Mouse (Mus musculus) brain, embryonic 14.5 days (tissue): ENCODE measurements around the gene Pigh. TPM values are rescaled to one million over a fixed set of nuclear protein-coding genes. Genes with fewer than 3 reads are reported as not detected.

ENCODE experiments used
- DNase-seq: peaks from one replicate; pipeline ENCODE4 v3.0.0-alpha.2; 2011; ENCODE audit warnings: low read depth
- CTCF ChIP-seq: fragments of 200-500 bp; IDR thresholded peaks from 2 replicates; pipeline ENCODE4 v1.5.1; 2012; ENCODE audit warnings: inconsistent platforms, mild to moderate bottlenecking, moderate library complexity, borderline replicate concordance; ENCODE audit not compliant: insufficient read depth, insufficient read length; ENCODE audit errors: extremely low read depth
- POLR2A ChIP-seq: fragments of 200-500 bp; IDR thresholded peaks from 2 replicates; pipeline ENCODE4 v1.6.1; 2012; ENCODE audit warnings: mild to moderate bottlenecking, inconsistent platforms, borderline replicate concordance; ENCODE audit not compliant: poor library complexity, insufficient read depth, insufficient read length, severe bottlenecking; ENCODE audit errors: extremely low read depth
- polyA plus RNA-seq: library from polyadenylated mRNA; depleted of rRNA; stranded (reverse); fragments of >200 nt; gene quantifications from 2 replicates; pipeline ENCODE4 v1.2.3, GENCODE M21; 2012; rRNA removed

The Pigh gene
- 12.8 and 15.7 TPM in 2 replicates for polyA plus RNA-seq

DNA sequence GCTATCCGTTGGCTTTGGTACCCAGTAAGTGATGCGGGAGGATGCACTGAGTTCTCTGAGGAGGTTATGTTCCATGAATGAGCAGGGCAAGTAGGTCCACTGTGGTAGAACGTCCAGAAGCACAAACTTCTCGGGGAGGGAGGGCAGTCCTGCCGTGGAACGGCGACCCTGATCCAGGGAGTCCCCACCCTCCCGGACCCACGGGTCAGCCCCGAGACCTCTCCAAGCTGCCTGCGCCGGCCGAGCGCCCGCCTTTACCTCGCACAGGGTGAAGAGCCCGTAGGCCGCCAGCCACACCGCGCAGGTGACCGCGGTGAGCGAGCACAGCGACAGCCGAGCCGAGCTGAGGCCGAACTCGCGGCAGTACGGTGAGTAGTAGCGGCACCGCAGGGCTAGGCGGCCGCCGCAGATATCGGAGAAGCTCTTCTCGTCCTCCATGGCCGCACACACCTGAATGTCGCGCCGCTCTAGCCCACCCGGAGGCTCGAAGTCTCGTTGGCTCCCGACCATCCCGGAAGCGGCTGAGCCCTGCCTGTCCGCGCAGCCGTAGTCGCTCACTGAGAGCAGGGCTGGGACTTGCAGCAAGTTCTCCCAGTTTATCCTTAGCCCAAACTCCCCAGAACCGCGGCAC is at the start of gene Pigh:
TSS of gene Pigh (minus strand) at position 470 of the 631 bp plus-strand sequence.
- DNase-seq = peak; percentile 98
- TF ChIP-seq POLR2A = peak; percentile 65; the same call in 1 of the 2 replicates
- TF ChIP-seq CTCF = no peak

DNA sequence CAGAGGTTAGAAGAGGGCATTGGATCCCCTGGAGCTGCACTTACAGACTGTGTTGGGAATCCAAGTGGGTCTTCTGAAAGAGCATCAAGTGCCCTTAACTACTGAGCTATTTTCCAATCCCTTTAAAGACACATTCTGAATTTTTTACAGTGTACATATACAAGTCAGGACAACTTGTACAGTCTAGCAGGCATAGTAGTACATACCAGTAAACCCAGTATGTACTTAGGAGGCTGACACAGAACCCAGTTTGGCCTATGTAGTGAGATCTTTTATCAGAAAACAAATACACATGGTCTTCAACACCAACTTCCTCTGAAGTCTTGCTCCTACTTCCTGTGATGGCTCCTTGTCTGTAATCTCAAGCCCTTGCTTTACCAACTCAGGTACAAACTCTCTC is 49.5 kb upstream of the Pigh start:
- no peak for DNase-seq
- TF ChIP-seq CTCF (no peak), POLR2A (no peak)

DNA sequence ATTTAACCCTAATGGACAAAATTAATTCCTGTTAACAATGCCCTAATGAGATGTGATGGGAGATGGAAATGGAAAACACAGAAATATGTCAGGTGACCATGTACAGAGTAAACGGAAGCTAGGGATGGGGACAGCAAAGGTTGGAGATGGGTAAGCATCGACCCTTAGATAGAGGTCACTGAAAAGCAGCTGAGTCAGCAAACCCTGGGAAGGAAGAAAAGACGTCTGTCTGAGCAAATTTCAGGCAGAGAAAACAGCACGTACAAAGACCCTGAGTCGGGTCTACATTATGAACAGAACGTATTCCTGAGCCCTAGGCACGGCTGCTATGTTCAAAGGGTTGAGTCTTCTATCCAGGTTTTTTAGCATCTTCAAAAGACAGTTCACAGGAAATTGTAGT is 47.5 kb upstream of the Pigh start:
- no peak for DNase-seq
- TF ChIP-seq CTCF (no peak), POLR2A (no peak)

DNA sequence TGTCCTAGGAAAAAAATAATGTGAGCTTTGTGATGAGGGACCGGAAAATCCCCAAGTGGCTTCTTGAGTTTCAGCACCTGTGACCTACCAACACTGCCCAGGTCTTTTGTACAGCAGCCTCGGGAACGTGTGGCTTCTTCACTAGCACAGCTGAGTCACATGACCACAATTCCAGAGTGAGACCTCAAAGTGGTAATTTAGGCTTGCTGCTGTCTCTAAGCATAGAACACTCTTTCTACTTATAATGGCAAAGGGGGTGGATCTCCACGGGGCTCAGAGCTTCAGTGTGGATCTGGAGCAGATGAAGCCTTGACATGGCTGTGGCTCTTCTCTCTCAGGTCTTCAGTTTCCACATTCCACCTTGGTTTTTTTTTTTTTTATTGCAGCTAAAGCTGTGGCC is 45.7 kb upstream of the Pigh start:
- TF ChIP-seq POLR2A (no peak), CTCF (no peak)

DNA sequence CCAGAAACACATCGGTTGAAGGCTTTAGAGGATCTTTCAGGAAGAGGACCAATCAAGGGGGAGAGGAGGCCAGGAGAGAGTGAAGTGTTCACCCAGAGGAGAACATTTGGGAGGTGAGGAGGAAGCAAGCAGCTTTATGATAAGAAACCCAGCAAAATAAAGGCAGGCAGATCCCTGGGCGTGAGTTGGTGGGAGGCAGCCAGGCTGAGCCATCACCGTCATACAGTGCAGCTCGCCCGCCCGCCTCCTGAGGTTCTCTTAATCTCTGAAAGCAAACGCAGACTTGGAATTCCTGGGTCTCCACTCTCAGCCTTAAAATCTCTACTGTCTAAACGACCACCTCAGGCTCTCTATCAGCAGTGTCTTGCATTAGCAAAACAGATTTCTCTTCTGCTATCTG is 45.2 kb upstream of the Pigh start:
- no peak for TF ChIP-seq POLR2A
- TF ChIP-seq CTCF = no peak
- no peak for DNase-seq

More for the DNA sequence above, 45.7 kb upstream of the Pigh start:
- no peak for DNase-seq

DNA sequence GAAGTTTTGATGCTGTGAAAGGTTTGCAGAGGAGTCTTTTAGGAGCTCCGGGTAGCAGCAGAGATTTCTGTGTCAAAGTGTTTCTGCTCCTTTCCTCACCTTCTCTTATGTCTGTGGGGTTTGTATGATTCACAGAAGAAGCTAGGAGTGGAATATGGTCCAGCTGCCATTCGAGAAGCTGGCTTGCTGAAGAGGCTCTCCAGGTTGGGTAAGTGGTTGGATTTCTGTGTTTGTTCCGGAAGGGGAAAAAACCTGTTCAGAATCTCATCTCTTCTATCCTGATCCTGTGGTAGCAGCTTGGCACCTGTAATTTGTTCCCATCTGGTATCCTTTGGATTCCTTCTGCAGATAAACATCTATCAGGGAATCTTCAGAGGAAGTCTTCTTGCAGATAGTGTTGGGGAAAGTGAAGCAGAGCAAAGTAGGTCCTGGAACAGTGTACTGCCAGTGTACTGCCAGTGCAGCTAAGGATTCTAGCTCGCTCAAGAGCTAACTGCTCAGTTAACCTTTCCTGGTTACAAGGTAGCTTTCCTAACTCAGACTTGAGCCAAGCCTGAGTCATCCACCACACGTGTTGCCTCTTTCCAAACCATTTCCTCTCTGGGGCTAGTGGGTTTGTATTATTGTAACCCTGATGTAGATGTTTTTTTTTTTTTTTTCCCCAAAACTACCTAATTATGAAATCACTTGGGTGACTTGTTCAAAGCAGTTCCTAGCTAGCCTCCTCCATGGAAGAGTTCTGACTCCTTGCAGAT is 42.4 kb upstream of the Pigh start:
- no peak for DNase-seq

DNA sequence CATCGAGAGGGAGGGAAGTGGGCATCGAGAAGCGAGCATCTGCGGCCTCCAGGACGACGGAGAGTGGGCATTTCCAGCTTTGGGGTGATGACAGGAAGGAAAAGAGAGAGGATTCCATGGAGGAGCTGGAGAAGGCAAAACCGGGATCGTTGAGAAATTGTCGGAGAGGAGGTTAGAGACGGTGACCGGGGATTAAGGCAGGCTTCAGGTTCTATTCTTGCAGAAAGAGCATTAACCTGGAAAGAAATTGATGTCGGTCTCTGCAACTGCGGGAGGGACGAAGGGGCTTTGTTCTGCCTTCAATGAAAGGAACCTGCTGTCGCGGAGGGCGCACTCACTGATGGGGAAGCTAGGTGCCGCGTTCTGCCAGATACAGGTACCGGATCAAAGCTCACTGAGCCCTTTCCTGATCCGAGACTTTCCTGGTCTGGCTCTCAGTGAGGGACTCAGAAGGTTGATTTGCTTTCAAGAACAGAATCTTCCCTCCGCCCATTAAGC is 41.8 kb upstream of the Pigh start:
- DNase-seq = peak; percentile 54

More for the DNA sequence above, 42.4 kb upstream of the Pigh start:
- TF ChIP-seq CTCF = no peak
- TF ChIP-seq POLR2A = no peak

DNA sequence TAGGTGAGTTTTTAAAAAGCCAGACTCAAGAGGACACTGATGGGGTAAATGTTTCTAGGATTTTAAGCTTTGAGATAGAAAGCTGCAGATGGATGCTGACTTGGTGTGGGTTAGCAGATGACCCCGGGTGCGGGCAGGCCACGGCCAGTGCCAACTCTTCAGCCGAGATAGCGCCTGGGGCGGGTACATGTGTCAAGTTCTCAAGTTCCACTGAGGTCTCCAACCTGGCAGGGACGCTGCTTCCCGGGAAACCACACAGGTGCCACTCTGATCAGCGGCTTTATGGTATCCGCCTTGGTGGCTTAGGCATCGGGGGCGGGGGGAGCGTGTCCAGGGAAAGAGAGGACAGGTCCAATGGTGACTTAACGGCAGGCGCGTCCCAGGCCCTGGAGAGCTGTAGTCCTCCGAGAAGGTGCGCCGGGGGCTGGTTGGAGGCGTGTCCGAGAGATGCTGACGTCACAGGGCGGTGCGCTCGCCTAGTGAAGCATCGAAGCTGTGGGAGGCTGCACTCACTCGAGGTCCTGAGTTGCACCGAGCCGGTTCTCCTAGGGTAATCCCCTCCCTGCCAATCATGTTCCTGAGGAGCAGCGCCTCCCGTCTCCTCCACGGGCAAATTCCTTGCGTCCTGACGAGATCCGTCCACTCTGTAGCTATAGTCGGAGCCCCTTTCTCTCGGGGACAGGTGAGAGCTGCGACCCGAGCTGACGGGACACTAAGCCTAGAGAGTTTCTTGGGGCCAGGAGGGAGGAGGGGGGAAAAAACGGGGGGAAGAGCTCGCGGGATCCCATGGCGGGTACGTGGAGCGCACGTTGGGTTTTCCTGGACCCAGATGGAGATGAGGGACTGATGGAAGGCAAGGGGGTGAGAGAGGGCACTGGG is 41.1 kb upstream of the Pigh start, which contains the start of gene Arg2:
TSS of gene Arg2 (plus strand) at position 479 of the 879 bp plus-strand sequence.
- peak; percentile 90 for DNase-seq
- no peak for TF ChIP-seq CTCF
- TF ChIP-seq POLR2A = no peak; the same call in 1 of the 2 replicates

More for the DNA sequence above, 41.8 kb upstream of the Pigh start:
- TF ChIP-seq POLR2A = no peak
- TF ChIP-seq CTCF = no peak

DNA sequence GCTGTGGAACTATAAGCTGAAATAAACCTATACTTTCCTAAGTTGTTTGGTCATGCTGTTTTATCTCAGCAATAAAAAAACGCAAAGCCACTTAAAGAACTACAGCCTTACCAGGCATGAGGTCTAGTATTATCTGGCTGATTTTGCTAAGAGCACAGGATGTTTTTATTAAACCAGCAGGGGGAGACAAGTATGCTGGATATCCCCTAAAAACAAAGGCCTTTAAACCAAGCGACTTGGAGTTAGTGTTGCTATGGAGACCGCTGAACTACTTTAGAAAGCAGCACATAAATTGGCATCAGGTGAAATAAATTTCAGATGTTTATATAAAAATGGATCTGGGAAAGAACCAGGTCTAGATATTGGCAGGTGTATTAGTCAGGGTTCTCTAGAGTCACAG is 33.4 kb upstream of the Pigh start:
- TF ChIP-seq POLR2A (no peak), CTCF (peak; percentile 21; the same call in 1 of the 2 replicates)
- DNase-seq = peak; percentile 76

DNA sequence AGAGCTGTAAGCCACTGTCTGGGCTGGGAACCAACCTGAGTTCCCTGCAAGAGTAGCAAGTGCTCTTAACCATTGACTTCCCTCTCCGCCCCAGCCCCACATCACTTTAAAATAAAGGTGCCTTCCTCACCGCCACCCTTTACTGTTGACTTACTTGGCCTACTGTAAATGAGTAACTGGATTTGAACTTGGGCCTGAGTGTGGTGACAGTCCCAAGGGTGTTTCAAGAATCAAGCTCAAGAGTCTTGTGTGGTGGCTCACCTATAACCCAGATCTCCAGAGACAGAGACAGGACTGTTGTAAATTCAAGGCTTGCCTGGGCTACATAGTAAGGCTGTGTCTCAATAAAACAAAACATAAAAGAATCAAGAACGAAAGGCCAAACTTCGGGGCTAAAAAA is 29.5 kb upstream of the Pigh start:
- TF ChIP-seq CTCF = no peak
- TF ChIP-seq POLR2A = no peak
- DNase-seq = no peak

DNA sequence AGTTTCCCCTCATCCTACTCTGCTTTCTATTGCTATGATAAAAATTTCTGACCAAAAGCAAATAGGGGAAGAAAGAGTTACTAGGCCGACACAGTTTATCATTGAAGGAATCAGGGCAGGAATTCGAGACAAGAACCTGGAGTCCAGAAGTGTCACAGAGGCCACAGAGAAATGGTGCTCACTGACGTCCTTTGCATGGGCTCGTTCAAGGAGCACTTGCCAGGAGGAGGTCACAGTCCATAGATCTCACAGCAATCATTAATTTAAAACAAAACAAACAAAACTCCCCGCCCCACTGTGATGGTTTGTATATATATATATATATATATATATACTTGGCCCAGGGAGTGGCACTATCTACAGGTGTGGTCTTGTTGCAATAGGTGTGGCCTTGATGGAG is 15.9 kb upstream of the Pigh start:
- no peak for DNase-seq
- no peak for TF ChIP-seq POLR2A
- TF ChIP-seq CTCF = no peak

DNA sequence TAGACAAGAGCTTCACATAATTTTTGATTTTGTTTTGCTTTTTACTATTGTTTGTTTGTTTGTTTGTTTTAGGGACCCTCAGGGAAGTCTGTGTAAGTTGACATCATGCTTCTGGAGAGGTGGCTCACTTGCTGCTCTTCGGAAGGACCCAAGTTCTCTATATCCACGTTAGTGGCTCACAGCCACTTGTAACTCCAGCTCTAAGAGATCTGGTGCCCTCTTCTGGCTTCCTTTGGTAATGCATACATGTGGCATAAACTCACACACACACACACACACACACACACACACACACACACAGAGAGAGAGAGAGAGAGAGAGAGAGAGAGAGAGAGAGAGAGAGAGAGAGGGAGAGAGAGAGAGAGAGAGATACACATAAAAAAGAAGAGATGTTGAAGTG is 15.1 kb upstream of the Pigh start:
- DNase-seq = no peak
- TF ChIP-seq POLR2A = no peak
